Mouse (Mus musculus): ENCODE results near the gene Gm3667.
"Not testable (repeated sequence)": the region's sequence is repeated elsewhere in the genome, so short reads cannot be mapped to it uniquely, and the experiment has no call there.

- TF ChIP-seq CTCF (IDR thresholded peaks at IDR 0.05; ENCODE audit: low read depth, low read length); POLR2A (IDR thresholded peaks at IDR 0.05; ENCODE audit: extremely low read depth, insufficient read depth, low read length): not testable (repeated sequence)
Measured at GRCm38 (mm10) chr14:6889521-6890012, at the start of gene Gm3667.

All from liver, adult 2 months (tissue).